28 mouse cellular contexts compared by ENCODE assay signal in the genomic region with DNA sequence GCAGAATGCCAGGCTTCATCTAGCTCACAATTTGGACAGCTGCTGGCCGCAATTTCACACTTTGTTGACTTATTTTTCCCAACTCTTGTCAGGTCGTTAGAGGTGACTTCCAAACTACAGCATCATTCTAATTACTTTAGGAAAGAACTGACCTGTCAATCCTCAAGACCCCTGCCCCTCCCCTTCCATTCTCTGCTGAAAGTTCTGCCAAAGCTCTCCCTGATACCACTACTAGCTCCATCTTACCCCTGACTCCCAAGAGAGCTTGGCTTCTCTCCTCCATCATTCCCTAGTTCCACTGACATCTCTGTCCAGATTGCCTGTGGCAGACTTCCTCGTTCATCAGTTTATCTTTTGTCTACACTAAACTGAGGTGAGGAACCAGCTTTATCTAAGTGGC.
"Had no signal": no experiment of that assay in that cellular context is flagged by ENCODE, and none has a peak within 500 bp of the region (broad histone marks: within the 10 kb centered on the region; RNA-seq: fewer than 3 reads in every experiment).

No protein-coding gene starts in this region.

- H3K27ac ChIP-seq: embryonic facial prominence, embryonic 10.5 days; embryonic facial prominence, embryonic 12.5 days; embryonic facial prominence, embryonic 13.5 days; embryonic facial prominence, embryonic 15.5 days; forebrain, embryonic 10.5 days; forebrain, embryonic 12.5 days; forebrain, embryonic 13.5 days; forebrain, embryonic 15.5 days; gastrocnemius, adult 2 months; heart, adult 2 months had no signal

- H3K36me3 ChIP-seq: embryonic facial prominence, embryonic 10.5 days; embryonic facial prominence, embryonic 12.5 days; embryonic facial prominence, embryonic 13.5 days; embryonic facial prominence, embryonic 15.5 days; forebrain, embryonic 10.5 days; forebrain, embryonic 12.5 days; forebrain, embryonic 15.5 days had no signal

- ATAC-seq: forebrain, embryonic 13.5 days; forebrain, embryonic 14.5 days; forebrain, embryonic 15.5 days; forebrain, embryonic 16.5 days; forebrain, postnatal 0 days had no signal

- H3K9me3 ChIP-seq: embryonic facial prominence, embryonic 10.5 days; embryonic facial prominence, embryonic 12.5 days; embryonic facial prominence, embryonic 13.5 days; embryonic facial prominence, embryonic 15.5 days; forebrain, embryonic 10.5 days; forebrain, embryonic 12.5 days; forebrain, embryonic 13.5 days; forebrain, embryonic 15.5 days had no signal

- H3K4me2 ChIP-seq: embryonic facial prominence, embryonic 12.5 days; embryonic facial prominence, embryonic 13.5 days; embryonic facial prominence, embryonic 15.5 days; forebrain, embryonic 12.5 days; forebrain, embryonic 13.5 days; forebrain, embryonic 15.5 days had no signal

- H3K9ac ChIP-seq: embryonic facial prominence, embryonic 12.5 days; embryonic facial prominence, embryonic 13.5 days; embryonic facial prominence, embryonic 15.5 days; forebrain, embryonic 12.5 days; forebrain, embryonic 13.5 days; forebrain, embryonic 15.5 days; forebrain, postnatal 0 days had no signal

- DNase-seq: cerebellum, adult 2 months; cerebellum, adult 8-10 months; cerebellum, adult 9-10 months; cerebellum, adult 9-11 months; cerebellum, postnatal 10 days; cerebellum, postnatal 14 days; cerebellum, postnatal 25 days; cerebellum, postnatal 36 days; embryo, embryonic 11 days; forebrain, postnatal 0 days; gastrocnemius, adult 2 months; gastrocnemius, postnatal 10 days; gastrocnemius, postnatal 14 days; gastrocnemius, postnatal 25 days; gastrocnemius, postnatal 36 days; heart, adult 18-20 months; heart, adult 2 months had no signal

- H3K4me3 ChIP-seq: embryonic facial prominence, embryonic 10.5 days; embryonic facial prominence, embryonic 12.5 days; embryonic facial prominence, embryonic 13.5 days; embryonic facial prominence, embryonic 15.5 days; erythroblast, embryonic 14.5 days; forebrain, embryonic 10.5 days; forebrain, embryonic 12.5 days; forebrain, embryonic 13.5 days; forebrain, embryonic 15.5 days; gastrocnemius, adult 2 months; heart, adult 2 months had no signal

- H3K27me3 ChIP-seq: embryonic facial prominence, embryonic 12.5 days; embryonic facial prominence, embryonic 13.5 days; embryonic facial prominence, embryonic 15.5 days; forebrain, embryonic 12.5 days; forebrain, embryonic 13.5 days; forebrain, embryonic 15.5 days had no signal

- H3K4me1 ChIP-seq: embryonic facial prominence, embryonic 10.5 days; embryonic facial prominence, embryonic 12.5 days; embryonic facial prominence, embryonic 13.5 days; embryonic facial prominence, embryonic 15.5 days; forebrain, embryonic 10.5 days; forebrain, embryonic 12.5 days; forebrain, embryonic 13.5 days; forebrain, embryonic 15.5 days had no signal
